Mouse (Mus musculus): ENCODE measurements at regions not wholly inside any gene's neighbourhood (a gene's known extent, or its start where the extent isn't known, plus 50 kb on each side); places are given as distances from the start of the nearest gene placed in this dataset.

- no peak for DNase-seq
Measured at GRCm38 (mm10) chr1:73188796-73189195, 173.1 kb upstream of the Tnp1 start.

- no peak for DNase-seq
Measured at GRCm38 (mm10) chr1:73184477-73184876, 168.8 kb upstream of the Tnp1 start.

- no peak for DNase-seq
Measured at GRCm38 (mm10) chr1:73178810-73179209, 163.1 kb upstream of the Tnp1 start.

GRCm38 (mm10) chr1:73177076-73177475 lies 161.4 kb upstream of the Tnp1 start:
- DNase-seq = no peak

GRCm38 (mm10) chr1:73170668-73171008 lies 154.9 kb upstream of the Tnp1 start:
- DNase-seq = no peak

GRCm38 (mm10) chr1:73169929-73170667 lies 154.4 kb upstream of the Tnp1 start:
- no peak for DNase-seq

- no peak for DNase-seq
Measured at GRCm38 (mm10) chr1:73169077-73169869, 153.6 kb upstream of the Tnp1 start.

- no peak for DNase-seq
Measured at GRCm38 (mm10) chr1:73160199-73160598, 144.5 kb upstream of the Tnp1 start.

GRCm38 (mm10) chr1:73159405-73159976 lies 143.8 kb upstream of the Tnp1 start:
- DNase-seq = no peak

GRCm38 (mm10) chr1:73153438-73154097 lies 137.9 kb upstream of the Tnp1 start:
- no peak for DNase-seq

- no peak for DNase-seq
Measured at GRCm38 (mm10) chr1:73149926-73150325, 134.2 kb upstream of the Tnp1 start.

- DNase-seq = no peak
Measured at GRCm38 (mm10) chr1:73142845-73143244, 127.1 kb upstream of the Tnp1 start.

GRCm38 (mm10) chr1:73140557-73141345 lies 125.0 kb upstream of the Tnp1 start:
- no peak for DNase-seq

GRCm38 (mm10) chr1:73130215-73130861 lies 114.6 kb upstream of the Tnp1 start:
- DNase-seq = no peak

- no peak for DNase-seq
Measured at GRCm38 (mm10) chr1:73123012-73123411, 107.3 kb upstream of the Tnp1 start.

- no peak for DNase-seq
Measured at GRCm38 (mm10) chr1:73118661-73119060, 103.0 kb upstream of the Tnp1 start.

GRCm38 (mm10) chr1:73116526-73116925 lies 100.8 kb upstream of the Tnp1 start:
- no peak for DNase-seq

- DNase-seq = no peak
Measured at GRCm38 (mm10) chr1:73115854-73116253, 100.1 kb upstream of the Tnp1 start.

GRCm38 (mm10) chr1:73113137-73113536 lies 97.4 kb upstream of the Tnp1 start:
- no peak for DNase-seq

- DNase-seq = no peak
Measured at GRCm38 (mm10) chr1:73112711-73113110, 97.0 kb upstream of the Tnp1 start.

- no peak for DNase-seq
Measured at GRCm38 (mm10) chr1:73111911-73112310, 96.2 kb upstream of the Tnp1 start.

- DNase-seq = no peak
Measured at GRCm38 (mm10) chr1:73105856-73106463, 90.3 kb upstream of the Tnp1 start.
